8 mouse cellular contexts compared by ENCODE assay signal in the genomic region with DNA sequence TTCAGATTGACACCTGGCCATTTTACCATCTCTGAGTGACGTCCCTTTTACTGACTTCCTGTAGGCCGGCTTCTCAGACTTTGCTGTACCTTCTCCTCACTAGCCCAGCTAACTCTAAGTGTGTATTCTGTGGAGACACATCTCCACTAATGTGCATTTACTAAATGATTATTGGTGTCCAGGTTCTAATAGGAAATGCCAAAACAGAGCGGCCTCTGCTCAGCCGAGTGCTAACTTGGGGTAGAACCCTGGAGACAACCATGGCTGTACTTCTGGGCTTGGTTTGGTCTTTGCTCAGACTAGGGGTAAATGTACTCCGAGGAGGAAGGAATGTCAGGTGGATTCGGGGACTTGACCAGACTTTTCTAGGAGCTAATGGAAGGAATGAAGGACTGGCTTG. TPM values are rescaled to one million over a fixed set of nuclear protein-coding genes. Genes with fewer than 3 reads are reported as not detected.
DNase-seq lines count a peak whose midpoint lies in the region; ATAC-seq and TF ChIP-seq lines count a peak whose summit lies in the region.

No protein-coding gene starts in this region.

- peak overlapping the region; percentile 17; the same call in 1 of the 2 replicates for H3K9ac ChIP-seq in heart, embryonic 11.5 days (ENCODE audit: low read depth, low read length)
- no peak overlapping the region for H3K9ac ChIP-seq in hindbrain, embryonic 12.5 days
- peak overlapping the region; percentile 41; the same call in 1 of the 2 replicates for H3K9ac ChIP-seq in midbrain, embryonic 11.5 days (ENCODE audit: low read length)

- no peak for TF ChIP-seq POLR2A in bone marrow, adult 2 months (IDR thresholded peaks at IDR 0.05; ENCODE audit: borderline replicate concordance, control insufficient read depth, low read depth, low read length)

- H3K9me3 ChIP-seq in heart, embryonic 11.5 days (replicated peaks; ENCODE audit: control insufficient read depth, low read length) = no peaks in the 10 kb centered on the region
- no peaks in the 10 kb centered on the region for H3K9me3 ChIP-seq in hindbrain, embryonic 12.5 days (replicated peaks)
- H3K9me3 ChIP-seq in midbrain, embryonic 11.5 days (ENCODE audit: control insufficient read depth, low read length) = no peaks in the 10 kb centered on the region

- H3K27ac ChIP-seq in heart, embryonic 11.5 days (ENCODE audit: low read depth, low read length) = no peak overlapping the region
- peak overlapping the region; percentile 39 for H3K27ac ChIP-seq in bone marrow, adult 2 months (ENCODE audit: control insufficient read depth, insufficient read depth, low read depth, low read length, poor library complexity)
- peak overlapping the region; percentile 57; the same call in 1 of the 2 replicates for H3K27ac ChIP-seq in hindbrain, embryonic 12.5 days
- H3K27ac ChIP-seq in midbrain, embryonic 11.5 days (ENCODE audit: low read depth, low read length) = no peak overlapping the region; the same call in 1 of the 2 replicates

- intact Hi-C loops in heart, postnatal 36 days (cut with DNase I) = loop anchor here (5.0 kb wide), 3 partner anchors 77 to 148 kb away; a partner anchor contains a TSS

- TF ChIP-seq CTCF in bone marrow, adult 2 months (IDR thresholded peaks at IDR 0.05; ENCODE audit: control insufficient read depth, insufficient read depth, low read length) = no peak

- no peaks in the 10 kb centered on the region for H3K27me3 ChIP-seq in heart, embryonic 11.5 days (ENCODE audit: control insufficient read depth, insufficient read depth, low read length)
- H3K27me3 ChIP-seq in hindbrain, embryonic 12.5 days = no peaks in the 10 kb centered on the region
- H3K27me3 ChIP-seq in midbrain, embryonic 11.5 days (ENCODE audit: control insufficient read depth, insufficient read depth, low read length) = no peaks in the 10 kb centered on the region

- no peaks in the 10 kb centered on the region for H3K36me3 ChIP-seq in heart, embryonic 11.5 days (ENCODE audit: control insufficient read depth, insufficient read depth, low read length)
- H3K36me3 ChIP-seq in hindbrain, embryonic 12.5 days = no peaks in the 10 kb centered on the region
- no peaks in the 10 kb centered on the region for H3K36me3 ChIP-seq in midbrain, embryonic 11.5 days (ENCODE audit: control insufficient read depth, insufficient read depth, low read length)

- peak overlapping the region; percentile 69 for H3K4me3 ChIP-seq in heart, embryonic 11.5 days (ENCODE audit: low read depth, low read length)
- peak overlapping the region; percentile 47 for H3K4me3 ChIP-seq in bone marrow, adult 2 months (replicated peaks; ENCODE audit: control insufficient read depth, low read depth, low read length)
- peak overlapping the region; percentile 65 for H3K4me3 ChIP-seq in hindbrain, embryonic 12.5 days
- H3K4me3 ChIP-seq in midbrain, embryonic 11.5 days (ENCODE audit: low read depth, low read length) = peak overlapping the region; percentile 80; the same call in 1 of the 2 replicates

- peak overlapping the region; percentile 73 for H3K4me2 ChIP-seq in heart, embryonic 11.5 days
- peak overlapping the region; percentile 81 for H3K4me2 ChIP-seq in hindbrain, embryonic 12.5 days (replicated peaks)
- peak overlapping the region; percentile 24; the same call in 1 of the 2 replicates for H3K4me2 ChIP-seq in midbrain, embryonic 11.5 days

- 93% methylated on average over 6 of the region's 6 CpGs for WGBS in heart, embryonic 11.5 days (ENCODE audit: insufficient replicate concordance)
- WGBS in bone marrow, adult 2 months = 75% methylated on average over 6 of the region's 6 CpGs
- 85% methylated on average over 6 of the region's 6 CpGs for WGBS in hindbrain, embryonic 12.5 days
- 89% methylated on average over 6 of the region's 6 CpGs for WGBS in midbrain, embryonic 11.5 days

- no peaks in the 10 kb centered on the region; the same call in 1 of the 2 replicates for H3K4me1 ChIP-seq in heart, embryonic 11.5 days (ENCODE audit: control insufficient read depth, insufficient read depth, low read length)
- no peaks in the 10 kb centered on the region; the same call in 1 of the 2 replicates for H3K4me1 ChIP-seq in bone marrow, adult 2 months (ENCODE audit: control insufficient read depth, insufficient read depth, low read length)
- peaks cover 12% of the 10 kb centered on the region for H3K4me1 ChIP-seq in hindbrain, embryonic 12.5 days
- H3K4me1 ChIP-seq in midbrain, embryonic 11.5 days (ENCODE audit: control insufficient read depth, insufficient read depth, low read length) = 0 out of 2 replicates have a peak, but pooled peaks cover 2% of the 10 kb centered on the region

- ATAC-seq in heart, embryonic 11.5 days (replicated peaks; ENCODE audit: insufficient number of reproducible peaks, low FRiP score, low TSS enrichment) = 0 out of 2 replicates have a peak, but pooled peaks have one; percentile 14
- peak; percentile 32; the same call in 1 of the 2 replicates for ATAC-seq in hindbrain, embryonic 12.5 days (ENCODE audit: low FRiP score)
- no peak; the same call in 1 of the 2 replicates for ATAC-seq in midbrain, embryonic 11.5 days (ENCODE audit: low FRiP score)
- ATAC-seq in megakaryocyte progenitor cell, adult 5-6 weeks (replicated peaks; ENCODE audit: poor library complexity) = no peak

- DNase-seq in heart, postnatal 36 days = no peak
- no peak for DNase-seq in midbrain, embryonic 11.5 days (ENCODE audit: low spot score, missing footprints)
- DNase-seq in urinary bladder, adult 18-20 months (ENCODE audit: low spot score in 2 of 2) = no peak
- no peak for DNase-seq in thymus, postnatal 36 days

RNA-seq across cellular contexts. Expression of a gene that starts 0.6 kb away (rescaled TPM):
- 16.7 and 18.6 TPM in 2 replicates for polyA plus RNA-seq in heart, embryonic 11.5 days (2014; fragmentation: Nextera tagmentation; extraction: Ambion mirVana)
- total RNA-seq in heart, postnatal 36 days (2021) = 1 to 10 TPM; 5.0 to 7.0 TPM
- 3.9 and 14.7 TPM in 2 replicates for polyA plus RNA-seq in bone marrow, adult 2 months (2011; ENCODE audit: insufficient read depth, insufficient read length, low replicate concordance, missing spikeins)
- 140 and 158 TPM in 2 replicates for polyA plus RNA-seq in hindbrain, embryonic 12.5 days (2016; fragmentation: Nextera tagmentation; extraction: Ambion mirVana)
- 115 and 132 TPM in 2 replicates for polyA plus RNA-seq in midbrain, embryonic 11.5 days (2014; fragmentation: Nextera tagmentation; extraction: Ambion mirVana)
- total RNA-seq in megakaryocyte progenitor cell, adult 5-6 weeks (2015) = 8.4 and 8.8 TPM in 2 replicates
- 9.8 and 11.2 TPM in 2 replicates for total RNA-seq in megakaryocyte progenitor cell, adult 5-6 weeks (2017)

Comparison
In these comparisons a context has a peak if more than half of its experiments do, and no peak if none do; other contexts are left out.
1. ATAC-seq: peak in heart, embryonic 11.5 days (single experiment) and hindbrain, embryonic 12.5 days (single experiment); none in midbrain, embryonic 11.5 days (single experiment) and megakaryocyte progenitor cell, adult 5-6 weeks (single experiment).
2. H3K27ac ChIP-seq: peak in bone marrow, adult 2 months (single experiment) and hindbrain, embryonic 12.5 days (single experiment); none in heart, embryonic 11.5 days (single experiment) and midbrain, embryonic 11.5 days (single experiment).
3. H3K4me2 ChIP-seq: peak in every context shown above with its lines; median percentile 81 in hindbrain, embryonic 12.5 days; 73 in heart, embryonic 11.5 days; 24 in midbrain, embryonic 11.5 days.
4. Peak in every context shown above with its lines, with median percentiles within 50 percentile points of each other: H3K4me3 ChIP-seq.